Mouse (Mus musculus) megakaryocyte progenitor cell, adult 5-6 weeks (primary cell): ENCODE results near the gene Ccdc12. TPM values are rescaled to one million over a fixed set of nuclear protein-coding genes. Genes with fewer than 3 reads are reported as not detected.

ENCODE experiments used
- ATAC-seq: replicated peaks from 2 replicates; pipeline ENCODE4 v1.8.0; 2016; ENCODE audit warnings: mild to moderate bottlenecking, moderate TSS enrichment, inconsistent platforms; ENCODE audit not compliant: poor library complexity
- total RNA-seq, 2 experiments: library from RNA; stranded (forward) in 1 of 2; stranded (reverse) in 1 of 2; fragments of 157-497, 149-512 nt in 1 of 2; fragments of 200-1000 nt in 1 of 2; gene quantifications; 2 replicates each; pipeline versions ENCODE4 v1.2.3 to v1.2.4; 2015 to 2017

Ccdc12 gene
- total RNA-seq, 2 experiments from 2014 or later = 92.6 to 112 TPM

DNA sequence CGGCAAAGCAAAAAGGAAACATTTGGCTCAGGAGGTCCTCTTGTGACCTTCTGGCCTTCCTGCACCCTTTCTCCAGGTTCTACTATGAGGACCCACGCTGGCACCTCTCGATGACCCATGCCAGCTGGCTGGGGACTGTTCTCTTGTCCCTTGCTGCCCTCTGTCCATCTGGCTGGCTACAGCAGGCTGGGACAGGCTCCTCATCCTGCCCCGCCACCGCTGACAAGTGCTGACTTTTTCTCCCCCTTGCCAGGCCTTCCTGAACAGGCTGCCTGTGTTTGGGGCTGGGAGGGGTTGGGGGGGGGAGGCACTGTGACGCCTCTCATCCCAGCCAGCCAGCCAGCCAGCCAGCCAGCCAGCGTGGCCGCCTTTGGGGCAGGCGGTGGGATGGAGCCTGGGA is 80.1 kb downstream of the Ccdc12 start:
- no peak for ATAC-seq

- no peak for ATAC-seq
These were observed 81.8 kb downstream of the Ccdc12 start for GRCm38 (mm10) chr9:110738054-110738453.

- no peak for ATAC-seq
These were observed 83.7 kb downstream of the Ccdc12 start for GRCm38 (mm10) chr9:110739961-110740360.

DNA sequence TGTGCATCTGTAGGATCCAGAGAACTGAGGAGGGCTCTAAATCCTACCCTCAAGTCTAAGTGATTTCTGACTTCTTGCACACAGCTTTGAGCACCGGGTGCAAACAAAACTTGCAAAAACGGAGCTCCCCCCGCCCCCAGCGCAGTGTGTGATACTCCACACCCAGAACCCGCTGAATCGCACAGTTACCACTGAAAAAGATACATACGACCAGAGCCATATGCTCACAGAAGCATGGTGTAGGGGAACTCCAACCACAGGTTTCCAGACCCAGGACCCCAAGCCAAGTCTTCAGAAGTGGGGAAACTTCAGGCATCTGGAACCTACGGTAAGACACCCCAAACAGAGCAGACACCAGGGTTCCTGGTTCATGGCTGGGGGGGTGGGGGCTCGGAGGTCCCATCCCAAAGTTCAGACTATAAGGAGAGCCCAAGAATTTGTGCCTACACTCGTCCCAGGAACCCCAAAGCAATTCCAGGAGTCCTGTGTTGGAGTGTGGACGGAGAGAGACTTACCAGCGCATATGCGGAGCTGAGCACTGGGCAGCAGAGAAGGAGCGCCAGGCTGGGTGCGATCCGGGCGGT is 85.5 kb downstream of the Ccdc12 start, which contains the start of gene Myl3:
Gene Myl3 (plus strand): TSS at position 151 of the 584 bp plus-strand sequence.
- ATAC-seq = no peak

DNA sequence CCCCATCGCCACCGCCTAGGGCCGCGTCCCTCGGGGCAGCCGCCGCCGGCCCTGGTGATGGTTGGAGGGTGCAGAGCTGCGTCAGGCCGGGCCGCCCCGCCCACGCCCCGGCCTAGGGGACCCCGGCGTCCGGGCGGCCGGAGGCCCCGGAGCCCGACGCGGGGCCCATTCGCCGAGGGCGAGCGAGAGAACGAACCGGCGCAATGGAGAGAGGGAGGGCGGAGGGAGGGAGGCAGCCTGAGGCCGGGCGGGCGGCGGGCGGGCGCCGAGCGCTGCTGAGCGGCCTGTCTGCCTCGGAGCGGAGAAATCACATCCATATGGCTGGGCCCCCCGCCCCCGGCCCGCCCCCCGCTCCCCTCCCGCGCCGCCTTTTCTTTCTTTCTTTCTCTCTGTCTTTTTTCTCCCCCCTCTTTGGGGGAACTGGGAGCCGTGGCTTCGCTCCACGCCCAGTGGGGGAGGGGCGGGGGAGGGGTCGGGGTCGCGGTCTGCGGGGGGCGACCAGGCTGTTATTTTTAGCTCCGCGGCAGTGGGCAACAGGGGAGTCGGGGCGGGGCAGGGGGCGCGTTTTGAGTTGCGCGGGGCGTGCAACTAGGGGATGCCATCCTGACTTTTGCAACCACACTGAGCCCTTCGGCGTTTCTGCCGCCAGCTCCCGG is 86.1 kb downstream of the Ccdc12 start:
- 0 out of 2 replicates have a peak, but pooled peaks have one; percentile 33 for ATAC-seq

GRCm38 (mm10) chr9:110742951-110743455 is 86.7 kb downstream of the Ccdc12 start:
- no peak for ATAC-seq

DNA sequence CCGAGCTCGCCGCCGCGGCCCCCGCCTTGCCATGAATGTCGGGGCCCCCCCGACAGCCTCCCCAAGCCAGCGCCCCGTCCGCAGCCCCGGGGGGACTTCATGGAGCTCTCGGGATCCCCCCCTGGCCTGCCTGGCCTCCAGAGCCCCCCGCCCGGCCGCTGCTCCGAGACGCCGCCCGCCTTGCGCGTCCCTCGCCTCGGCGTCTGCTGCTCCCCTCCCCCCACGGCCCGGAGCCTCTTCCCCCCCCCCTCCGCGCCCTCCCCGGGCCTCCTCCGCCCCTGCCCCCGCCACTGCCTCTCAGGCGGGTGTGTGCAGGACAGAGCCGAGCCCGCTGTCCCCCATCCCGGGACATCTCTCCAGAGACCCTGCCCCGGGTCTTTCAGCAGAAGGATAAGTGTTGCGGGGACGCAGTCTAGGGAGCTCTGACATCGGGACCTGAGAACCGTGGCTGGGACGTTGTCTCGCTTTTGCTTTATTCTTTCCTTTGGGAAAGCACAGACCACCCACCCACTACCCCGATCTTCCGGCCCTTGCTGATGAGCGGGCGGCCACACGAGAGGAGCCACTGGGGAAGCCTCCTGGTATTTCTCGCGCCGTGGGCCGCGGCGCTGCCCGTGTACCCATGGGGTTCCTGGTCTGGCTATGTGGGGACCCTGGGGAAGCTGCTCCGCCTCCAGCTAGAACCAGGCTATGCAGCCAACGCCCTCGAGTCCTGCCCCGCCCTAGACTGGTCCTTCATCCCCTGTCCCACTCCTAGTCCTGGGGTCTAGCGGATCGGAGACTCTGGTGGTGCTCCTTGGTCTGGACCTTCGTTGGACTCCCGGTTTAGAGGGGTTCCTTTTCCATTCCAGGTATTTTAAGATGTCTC is 87.4 kb downstream of the Ccdc12 start:
- ATAC-seq = no peak

- ATAC-seq = no peak
These were observed 89.4 kb downstream of the Ccdc12 start for GRCm38 (mm10) chr9:110745752-110746151.

GRCm38 (mm10) chr9:110746238-110746637 is 89.9 kb downstream of the Ccdc12 start:
- ATAC-seq = no peak

- no peak for ATAC-seq
These were observed 90.7 kb downstream of the Ccdc12 start, which contains the start of gene Pth1r for GRCm38 (mm10) chr9:110746961-110747360. Pth1r (minus strand) TSS chr9:110747145.

DNA sequence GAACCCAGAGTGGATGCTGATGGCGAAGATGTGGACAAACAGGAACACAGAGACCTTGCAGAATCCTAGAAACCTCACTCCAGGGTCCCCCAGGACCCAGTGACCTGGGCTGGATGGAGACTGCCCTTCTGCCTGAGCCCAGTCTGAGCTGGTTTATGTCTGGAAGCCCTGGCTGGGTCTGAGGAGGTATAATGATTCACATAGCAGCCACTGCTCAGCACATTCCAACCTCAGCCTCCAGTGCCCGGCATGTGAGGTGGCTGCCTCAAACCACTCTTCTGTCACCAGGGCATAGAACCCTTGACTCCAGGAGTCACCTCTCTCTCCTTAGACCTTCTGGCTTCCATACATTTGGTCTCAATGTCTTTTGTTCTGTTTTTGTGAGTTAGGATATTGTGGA is 92.1 kb downstream of the Ccdc12 start:
- no peak for ATAC-seq

- no peak for ATAC-seq
These were observed 94.3 kb downstream of the Ccdc12 start for GRCm38 (mm10) chr9:110750404-110751187.

- ATAC-seq = peak; percentile 17; the same call in 1 of the 2 replicates
These were observed 95.1 kb downstream of the Ccdc12 start for GRCm38 (mm10) chr9:110751412-110751811.

- ATAC-seq = no peak
These were observed 96.7 kb downstream of the Ccdc12 start for GRCm38 (mm10) chr9:110752917-110753435.

GRCm38 (mm10) chr9:110753773-110754172 is 97.5 kb downstream of the Ccdc12 start:
- no peak for ATAC-seq

DNA sequence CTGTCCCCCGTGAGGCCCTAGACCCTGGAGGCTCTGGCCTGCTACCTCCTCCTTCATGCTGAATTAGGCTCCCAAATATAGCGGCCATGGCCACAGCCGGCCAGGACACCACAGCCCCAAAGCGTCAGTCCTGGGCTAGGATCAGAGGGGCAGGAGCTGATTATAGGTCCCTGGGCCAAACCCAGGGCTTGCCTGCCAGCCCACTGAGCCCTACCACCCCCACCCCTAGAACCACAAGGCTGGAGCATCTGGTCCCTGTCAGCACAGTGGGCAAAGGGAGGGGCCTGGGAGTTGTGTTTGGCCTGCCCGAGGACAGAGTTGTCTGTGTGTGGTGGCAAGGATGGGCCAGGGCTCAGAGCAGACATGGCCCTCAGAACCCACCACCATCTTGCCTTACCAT is 101.5 kb downstream of the Ccdc12 start:
- no peak for ATAC-seq

DNA sequence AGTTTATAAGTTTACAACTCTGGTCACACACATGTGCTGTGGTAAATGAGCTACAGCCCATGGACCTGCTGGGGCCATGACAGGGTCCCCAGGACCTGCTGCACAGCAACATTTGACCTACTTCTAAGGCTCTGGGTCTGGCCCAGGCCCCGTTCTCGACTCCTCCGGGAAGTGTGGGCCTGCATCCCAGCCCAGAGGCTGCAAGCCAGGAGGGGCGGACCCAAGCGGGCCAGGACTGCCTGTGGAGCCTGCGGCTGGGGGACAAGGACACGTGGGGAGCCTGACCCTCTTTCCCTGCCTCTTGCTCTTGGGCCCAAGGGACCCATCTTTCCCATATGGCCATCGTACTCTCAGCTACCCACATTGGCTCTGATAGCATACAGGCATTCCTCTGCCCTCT is 102.3 kb downstream of the Ccdc12 start:
- no peak for ATAC-seq

DNA sequence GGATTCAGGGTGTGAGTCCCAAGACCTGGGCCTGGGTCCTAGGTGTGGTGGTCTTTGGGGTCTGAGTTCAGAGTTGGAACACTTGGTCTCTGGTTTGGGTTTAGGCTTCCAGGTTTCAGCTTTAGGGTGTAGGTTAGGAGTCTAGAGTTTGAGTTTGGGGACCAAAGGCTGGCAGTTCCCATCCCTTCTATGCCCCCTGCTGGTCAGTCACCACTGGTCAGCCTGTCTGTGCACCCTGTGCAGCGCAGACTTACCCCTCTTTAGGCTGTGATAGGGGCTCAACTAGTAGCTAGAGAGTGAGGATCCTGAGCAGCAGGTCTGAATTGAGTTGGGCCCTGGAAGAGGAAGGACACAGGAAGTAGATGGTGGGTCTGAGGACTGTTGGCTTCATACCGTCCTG is 103.0 kb downstream of the Ccdc12 start:
- peak; percentile 87 for ATAC-seq

GRCm38 (mm10) chr9:110760886-110761285 is 104.6 kb downstream of the Ccdc12 start:
- ATAC-seq = no peak
